Mouse (Mus musculus) liver, adult 2 months (tissue): Measurements from ENCODE around the gene Pax3. TPM values are rescaled to one million over a fixed set of nuclear protein-coding genes. Genes with fewer than 3 reads are reported as not detected.

ENCODE experiments used
- DNase-seq: peaks from one replicate; pipeline ENCODE4 v3.0.0-alpha.2; 2011; ENCODE audit warnings: low read depth, low spot score; ENCODE audit errors: extremely low read depth
- H3K27ac ChIP-seq: fragments of 200-500 bp; replicated peaks from 2 replicates; pipeline ENCODE4 v1.5.1; 2012; ENCODE audit warnings: low read depth, mild to moderate bottlenecking, control low read depth, inconsistent platforms, low read length; ENCODE audit not compliant: insufficient read depth
- H3K27me3 ChIP-seq: fragments of 200-500 bp; 2 replicates; pipeline ENCODE4 v1.6.1; 2012; ENCODE audit warnings: mild to moderate bottlenecking, moderate library complexity, low read length, inconsistent platforms; ENCODE audit not compliant: control insufficient read depth, insufficient read depth
- H3K36me3 ChIP-seq: fragments of 200-500 bp; 2 replicates; pipeline ENCODE4 v1.6.1; 2012; ENCODE audit warnings: low read length, inconsistent platforms; ENCODE audit not compliant: control insufficient read depth, insufficient read depth
- H3K4me1 ChIP-seq: fragments of 200-500 bp; 2 replicates; pipeline ENCODE4 v1.6.1; 2011; ENCODE audit warnings: low read length; ENCODE audit not compliant: control insufficient read depth, insufficient read depth
- H3K4me3 ChIP-seq: fragments of 200-500 bp; 2 replicates; pipeline ENCODE4 v1.5.1; 2011; ENCODE audit warnings: low read depth, mild to moderate bottlenecking, control low read depth, low read length, moderate library complexity; ENCODE audit not compliant: insufficient read depth
- H3K79me2 ChIP-seq: fragments of 200-500 bp; 2 replicates; pipeline ENCODE4 v1.6.1; 2012; ENCODE audit warnings: inconsistent platforms, mild to moderate bottlenecking, low read length, moderate library complexity; ENCODE audit not compliant: control insufficient read depth, insufficient read depth
- H3K9ac ChIP-seq: fragments of 200-500 bp; 2 replicates; pipeline ENCODE4 v1.6.1; 2012; ENCODE audit warnings: low read depth, mild to moderate bottlenecking, control low read depth, inconsistent platforms, low read length
- CTCF ChIP-seq: fragments of 200-500 bp; IDR thresholded peaks from 2 replicates; pipeline ENCODE4 v1.5.1; 2011; ENCODE audit warnings: low read depth, low read length, control low read depth
- POLR2A ChIP-seq: fragments of 200-500 bp; IDR thresholded peaks from 2 replicates; pipeline ENCODE4 v1.6.1; 2011; ENCODE audit warnings: low read length, control low read depth; ENCODE audit not compliant: insufficient read depth; ENCODE audit errors: extremely low read depth
- WGBS: fragments of 180-500 bp; shearing (Covaris S2); methylation state at CpG from one replicate; pipeline ENCODE4 v1.1.7; 2018; 5-methylcytosine and 5-hydroxymethylcytosine counted together
- polyA plus RNA-seq: library from polyadenylated mRNA; depleted of rRNA; stranded (reverse); fragments of >200 nt; gene quantifications from 2 replicates; pipeline ENCODE4 v1.2.3, GENCODE M21; 2012
- total RNA-seq: library from RNA; depleted of rRNA; stranded (reverse); fragments of >200 nt; gene quantifications from 2 replicates; pipeline ENCODE4 v1.2.3, GENCODE M21; 2014

Gene Pax3
- total and polyA plus RNA-seq, 2 experiments: not detected

DNA sequence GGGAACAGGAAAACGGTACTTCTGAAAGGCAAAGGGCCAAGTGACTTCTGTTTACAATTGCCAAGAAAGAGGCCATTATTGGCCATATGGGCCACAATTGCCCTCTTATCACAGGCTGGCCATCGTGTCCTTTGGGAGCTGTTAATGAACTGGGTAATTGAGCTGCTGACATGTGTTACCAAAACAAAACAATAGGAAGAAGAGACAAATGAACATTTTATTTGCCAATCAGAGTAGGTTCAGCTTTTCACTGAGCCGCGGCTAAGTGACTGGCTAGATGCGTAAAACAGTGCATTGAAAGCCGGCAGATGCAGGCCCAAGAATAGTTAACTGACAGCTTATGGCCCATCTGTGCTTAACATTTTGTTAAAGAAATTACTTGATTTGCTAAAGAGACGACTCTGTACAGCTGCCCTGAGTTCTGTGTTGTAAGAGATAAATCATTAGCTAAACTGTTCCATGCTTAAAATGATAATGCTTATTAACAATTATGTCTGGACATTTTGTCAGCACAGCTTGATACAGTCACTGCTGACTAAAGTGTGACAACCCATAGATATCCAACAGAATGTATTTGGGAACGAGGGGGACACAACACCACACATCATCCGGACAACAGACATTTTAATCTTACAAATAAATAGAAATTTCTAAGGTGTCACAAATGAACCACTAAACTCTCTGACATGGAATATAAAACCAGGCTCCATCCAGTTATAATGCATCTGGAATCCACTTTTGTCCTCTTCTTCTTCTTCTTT lies 55.0 kb downstream of the Pax3 start:
- 23% methylated on average over 9 of the region's 9 CpGs for WGBS
- Histone ChIP-seq H3K9ac (no peak overlapping the region), H3K27ac (no peak overlapping the region), H3K36me3 (no peaks in the 10 kb centered on the region), H3K4me1 (peaks cover 12% of the 10 kb centered on the region), H3K79me2 (no peaks in the 10 kb centered on the region), H3K27me3 (peaks cover 5% of the 10 kb centered on the region; the same call in 1 of the 2 replicates), H3K4me3 (no peak overlapping the region)
- TF ChIP-seq POLR2A (no peak), CTCF (no peak)
- DNase-seq: peak; percentile 44

DNA sequence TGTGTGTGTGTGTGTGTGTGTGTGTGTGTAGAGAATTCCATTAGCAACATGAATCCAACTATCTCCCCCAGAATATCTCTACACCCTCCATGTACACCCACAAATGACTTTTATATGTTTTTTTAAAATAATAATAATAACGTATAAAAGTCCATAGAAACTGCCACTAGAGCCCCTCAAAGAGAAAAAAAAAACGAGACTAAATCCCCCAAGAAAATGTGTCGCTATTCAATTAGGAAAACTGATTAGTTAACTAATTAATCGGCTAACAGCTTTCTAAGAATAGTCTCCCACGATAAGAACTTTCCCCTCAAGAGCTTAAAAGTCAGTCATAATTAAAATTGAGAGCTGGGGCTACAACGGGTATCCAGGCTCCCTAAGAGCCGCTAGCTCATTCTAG lies 55.6 kb downstream of the Pax3 start:
- no peak overlapping the region for H3K9ac ChIP-seq
- WGBS: 14% methylated on average over 7 of the region's 7 CpGs
- DNase-seq: no peak
- H3K27me3 ChIP-seq: peaks cover 2% of the 10 kb centered on the region; the same call in 1 of the 2 replicates
- no peaks in the 10 kb centered on the region for H3K79me2 ChIP-seq
- no peak overlapping the region for H3K27ac ChIP-seq
- no peak overlapping the region for H3K4me3 ChIP-seq
- TF ChIP-seq CTCF (no peak), POLR2A (no peak)
- H3K36me3 ChIP-seq: no peaks in the 10 kb centered on the region
- H3K4me1 ChIP-seq: peaks cover 12% of the 10 kb centered on the region

DNA sequence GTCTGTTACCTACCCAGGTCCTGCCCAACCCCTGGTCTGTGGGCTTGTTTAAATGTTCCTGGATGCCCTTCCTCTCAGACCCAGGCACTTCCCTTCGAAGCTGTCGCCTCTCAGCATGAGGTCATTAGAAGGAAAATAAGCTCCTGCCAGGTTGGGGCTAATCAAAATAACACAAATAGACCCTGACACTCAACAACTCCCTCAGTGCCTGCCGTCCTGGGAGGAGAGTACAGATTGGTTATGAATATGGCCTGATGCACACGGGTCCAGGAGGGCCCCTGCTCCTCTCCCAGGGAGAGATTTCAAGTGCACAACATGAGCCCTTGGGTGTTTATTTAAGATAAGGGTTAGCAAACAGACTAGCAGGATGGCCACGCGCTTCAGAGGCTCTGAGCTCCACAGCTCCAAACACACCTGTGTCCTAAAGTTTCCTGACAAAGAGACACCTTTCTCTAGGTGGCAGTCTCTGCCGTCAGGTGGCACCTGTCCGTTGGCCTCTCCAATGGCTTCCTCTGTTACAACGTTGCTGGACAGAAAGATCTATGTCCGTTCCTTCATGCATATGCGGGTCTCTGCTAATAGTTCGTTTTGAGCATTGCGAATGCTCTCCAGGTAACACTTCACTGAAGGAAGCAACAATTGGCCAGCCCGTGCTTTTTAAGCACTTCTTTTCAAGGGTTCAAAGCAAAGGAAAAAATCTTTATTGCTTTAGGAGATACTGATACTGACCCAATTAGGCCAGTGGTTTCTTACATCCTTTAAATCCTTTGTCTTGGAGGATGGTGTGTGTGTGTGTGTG lies 56.2 kb downstream of the Pax3 start:
- no peaks in the 10 kb centered on the region for H3K79me2 ChIP-seq
- H3K27ac ChIP-seq: no peak overlapping the region
- H3K27me3 ChIP-seq: peaks cover 2% of the 10 kb centered on the region; the same call in 1 of the 2 replicates
- no peak overlapping the region for H3K4me3 ChIP-seq
- no peaks in the 10 kb centered on the region for H3K36me3 ChIP-seq
- DNase-seq: peak; percentile 65
- WGBS: 2% methylated on average over 14 of the region's 14 CpGs
- H3K4me1 ChIP-seq: peaks cover 12% of the 10 kb centered on the region
- H3K9ac ChIP-seq: no peak overlapping the region
- TF ChIP-seq CTCF (peak; percentile 25; the same call in 1 of the 2 replicates), POLR2A (no peak)

DNA sequence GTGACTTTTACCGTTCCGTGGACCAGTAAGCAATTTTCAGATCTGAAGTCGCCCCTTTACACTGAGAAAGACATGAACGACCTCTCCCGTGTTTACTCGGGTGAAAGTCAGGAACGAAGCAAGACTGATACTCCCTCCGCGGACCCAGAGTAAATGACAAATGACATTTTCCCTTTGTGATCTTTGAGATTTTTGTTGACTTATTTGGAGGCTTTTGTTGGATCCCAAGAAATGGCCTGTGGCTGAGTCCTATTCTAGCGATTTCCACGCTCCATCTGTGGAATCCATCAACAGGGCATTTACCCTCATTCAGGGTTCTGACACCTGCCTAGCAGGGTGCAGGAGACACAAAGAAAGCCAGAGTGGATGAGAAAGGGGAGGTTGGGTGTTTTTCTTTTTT lies 57.6 kb downstream of the Pax3 start:
- WGBS: 4% methylated on average over 11 of the region's 11 CpGs
- Histone ChIP-seq H3K27me3 (peaks cover 4% of the 10 kb centered on the region; the same call in 1 of the 2 replicates), H3K9ac (no peak overlapping the region)

DNA sequence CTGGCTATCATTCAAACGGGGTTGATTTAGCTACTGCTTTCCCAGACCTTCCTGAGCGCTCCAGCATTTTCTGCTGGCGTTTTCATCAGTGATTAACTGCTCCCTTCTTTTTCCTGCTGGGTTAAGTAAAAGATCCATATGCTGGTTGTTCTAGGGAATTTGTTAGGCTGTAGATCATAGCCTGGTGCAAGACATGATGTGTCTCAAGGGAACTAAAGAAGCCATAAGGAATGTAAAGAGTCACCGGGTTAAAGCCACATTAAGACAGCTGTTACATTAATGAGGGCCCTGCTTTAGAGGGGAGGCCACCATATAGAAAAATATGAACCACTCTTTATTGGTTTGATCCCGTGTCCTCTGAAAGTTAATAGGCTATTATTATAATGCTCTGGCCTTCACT lies 67.7 kb downstream of the Pax3 start:
- Histone ChIP-seq H3K27ac (no peak overlapping the region), H3K4me3 (no peak overlapping the region), H3K4me1 (no peaks in the 10 kb centered on the region), H3K79me2 (no peaks in the 10 kb centered on the region), H3K36me3 (no peaks in the 10 kb centered on the region), H3K9ac (no peak overlapping the region), H3K27me3 (0 out of 2 replicates have a peak, but pooled peaks cover under 1% of the 10 kb centered on the region)
- 63% methylated on average over 5 of the region's 5 CpGs for WGBS
- TF ChIP-seq POLR2A (no peak), CTCF (no peak)
- no peak for DNase-seq

More for the DNA sequence above, 57.6 kb downstream of the Pax3 start:
- DNase-seq: no peak
- Histone ChIP-seq H3K4me3 (no peak overlapping the region), H3K79me2 (no peaks in the 10 kb centered on the region), H3K36me3 (no peaks in the 10 kb centered on the region), H3K27ac (no peak overlapping the region), H3K4me1 (peaks cover 12% of the 10 kb centered on the region)
- TF ChIP-seq POLR2A (no peak), CTCF (no peak)
